Comparison of ENCODE assay signal across 22 mouse cellular contexts in the genomic region with DNA sequence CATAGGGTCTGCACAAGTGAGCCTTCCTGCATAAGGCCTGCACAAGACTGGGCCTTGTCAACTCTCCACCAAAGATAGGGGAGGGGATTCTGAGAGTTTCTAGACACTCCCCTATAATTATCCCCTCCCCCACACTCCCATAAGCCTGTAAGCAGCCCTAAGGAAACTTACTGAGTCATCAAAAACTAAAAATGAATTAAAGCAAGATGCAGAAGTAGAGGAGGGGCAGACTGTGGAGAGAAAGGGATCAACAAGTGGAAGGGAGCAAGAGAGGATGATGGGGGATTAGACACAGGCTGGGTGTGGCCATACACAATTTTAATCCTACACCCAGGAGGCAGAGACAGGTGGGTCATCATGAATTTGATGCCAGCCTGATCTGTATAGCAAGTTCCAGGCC.
DNase-seq lines count a peak whose midpoint lies in the region; ATAC-seq and TF ChIP-seq lines count a peak whose summit lies in the region.
"Had no signal": no experiment of that assay in that cellular context is flagged by ENCODE, and none has a peak within 500 bp of the region (broad histone marks: within the 10 kb centered on the region; RNA-seq: fewer than 3 reads in every experiment).

No protein-coding gene starts in this region.

- no peak for TF ChIP-seq EP300 in CH12.LX (IDR thresholded peaks at IDR 0.05; ENCODE audit: low read length)

- no peak overlapping the region for H3K9ac ChIP-seq in midbrain, embryonic 11.5 days (ENCODE audit: low read length)
- no peak overlapping the region for H3K9ac ChIP-seq in midbrain, postnatal 0 days (replicated peaks; ENCODE audit: low read length, poor library complexity, severe bottlenecking)
- H3K9ac ChIP-seq in CH12.LX (ENCODE audit: insufficient read depth, low read depth) (no peak overlapping the region), ES-E14 (ENCODE audit: insufficient read depth, low read depth, low read length, poor library complexity, severe bottlenecking) (no peak overlapping the region)

- no peaks in the 10 kb centered on the region for H3K36me3 ChIP-seq in midbrain, embryonic 11.5 days (ENCODE audit: control insufficient read depth, insufficient read depth, low read length)
- H3K36me3 ChIP-seq in midbrain, postnatal 0 days (ENCODE audit: insufficient read depth, low read length) = no peaks in the 10 kb centered on the region
- H3K36me3 ChIP-seq in CH12.LX (replicated peaks in 1 of 2; ENCODE audit: control insufficient read depth in 1 of 2, insufficient read depth in 1 of 2, low read length in 1 of 2) (peaks cover 6 to 69% of the 10 kb centered on the region in 2 experiments), ES-E14 (ENCODE audit: control insufficient read depth, insufficient read depth, low read length, poor library complexity, severe bottlenecking) (no peaks in the 10 kb centered on the region)
- H3K36me3 ChIP-seq in hindbrain, embryonic 10.5 days = no peaks in the 10 kb centered on the region; the same call in 1 of the 2 replicates
- H3K36me3 ChIP-seq: G1E had no signal

- 0 out of 2 replicates have a peak, but pooled peaks cover 4% of the 10 kb centered on the region for H3K79me2 ChIP-seq in CH12.LX (replicated peaks; ENCODE audit: control insufficient read depth, extremely low read depth, insufficient read depth, poor library complexity, severe bottlenecking)

- dilution Hi-C loops in CH12.LX (cut with MboI; ENCODE audit: extremely low pct_ligation_motif_present, extremely low pct_unique_long_range_greater_than_20kb, low sequenced_read_pairs) = no loop called here

- peak; percentile 67 for DNase-seq in midbrain, embryonic 11.5 days (ENCODE audit: low spot score, missing footprints)
- DNase-seq in midbrain, postnatal 0 days (ENCODE audit: low spot score) = no peak
- DNase-seq in CH12.LX (ENCODE audit: extremely low read depth) (no peak), ES-E14 (ENCODE audit: low read depth, low spot score) (no peak)
- no peak for DNase-seq in hindbrain, embryonic 10.5 days (ENCODE audit: low spot score)
- DNase-seq in adrenal gland, postnatal 25 days = no peak
- DNase-seq: adrenal gland, adult 2 months; adrenal gland, adult 8-10 months; adrenal gland, postnatal 10 days; adrenal gland, postnatal 14 days; adrenal gland, postnatal 36 days; B cell, adult 2 months; cerebellum, adult 11 months; cerebellum, adult 11-12 months; cerebellum, adult 18-20 months; cerebellum, adult 2 months; cerebellum, adult 8-10 months; cerebellum, adult 9-10 months had no signal

- TF ChIP-seq CTCF in midbrain, postnatal 0 days (IDR thresholded peaks at IDR 0.05) = no peak
- TF ChIP-seq CTCF in CH12.LX (conservative IDR thresholded peaks at IDR 0.05 in 1 of 2, IDR thresholded peaks at IDR 0.05 in 1 of 2; ENCODE audit: low read depth in 2 of 2, low read length in 2 of 2) = no peak

- TF ChIP-seq POLR2A in CH12.LX (IDR thresholded peaks at IDR 0.05; ENCODE audit: low read depth, low read length) = no peak

- H3K4me1 ChIP-seq in midbrain, embryonic 11.5 days (ENCODE audit: control insufficient read depth, insufficient read depth, low read length) = no peaks in the 10 kb centered on the region
- H3K4me1 ChIP-seq in midbrain, postnatal 0 days (ENCODE audit: insufficient read depth, low read length) = no peaks in the 10 kb centered on the region
- H3K4me1 ChIP-seq in CH12.LX (ENCODE audit: control insufficient read depth in 1 of 2, insufficient read depth in 2 of 2) (peaks cover 39 to 92% of the 10 kb centered on the region in 2 experiments), ES-E14 (ENCODE audit: control insufficient read depth in 2 of 2, insufficient read depth in 2 of 2, low read length in 2 of 2, poor library complexity in 1 of 2) (peaks cover 0 to 3% of the 10 kb centered on the region in 2 experiments; a peak in 1 of 4 replicates)
- H3K4me1 ChIP-seq in hindbrain, embryonic 10.5 days (replicated peaks) = peaks cover 4% of the 10 kb centered on the region; the same call in 1 of the 2 replicates

- H3K4me3 ChIP-seq in midbrain, embryonic 11.5 days (ENCODE audit: low read depth, low read length) = no peak overlapping the region
- H3K4me3 ChIP-seq in midbrain, postnatal 0 days (ENCODE audit: low read depth, low read length) = no peak overlapping the region
- H3K4me3 ChIP-seq in CH12.LX (replicated peaks in 1 of 3; ENCODE audit: low read depth in 2 of 3, low read length in 2 of 3, poor library complexity in 1 of 3) (no peak overlapping the region), ES-E14 (ENCODE audit: insufficient read depth in 1 of 2, low read depth in 1 of 2, low read length in 2 of 2, poor library complexity in 1 of 2, severe bottlenecking in 1 of 2) (no peak overlapping the region)
- no peak overlapping the region for H3K4me3 ChIP-seq in hindbrain, embryonic 10.5 days

- no peak overlapping the region for H3K27ac ChIP-seq in midbrain, embryonic 11.5 days (ENCODE audit: low read depth, low read length)
- H3K27ac ChIP-seq in midbrain, postnatal 0 days (ENCODE audit: low read depth, low read length) = no peak overlapping the region
- H3K27ac ChIP-seq in CH12.LX (ENCODE audit: insufficient read depth, low read depth) = no peak overlapping the region
- H3K27ac ChIP-seq in ES-E14 (ENCODE audit: insufficient read depth, low read depth, low read length, poor library complexity, severe bottlenecking) = no peak overlapping the region
- no peak overlapping the region for H3K27ac ChIP-seq in hindbrain, embryonic 10.5 days

- ATAC-seq in midbrain, embryonic 11.5 days (ENCODE audit: low FRiP score) = no peak
- no peak for ATAC-seq in midbrain, postnatal 0 days (ENCODE audit: low FRiP score)
- ATAC-seq: activated CD4-positive, CD25-positive, alpha-beta regulatory T cell, adult 4 months; CD4-positive, CD25-positive, alpha-beta regulatory T cell, adult 4 months; Patski had no signal

- H3K27me3 ChIP-seq in midbrain, embryonic 11.5 days (ENCODE audit: control insufficient read depth, insufficient read depth, low read length) = no peaks in the 10 kb centered on the region
- H3K27me3 ChIP-seq in midbrain, postnatal 0 days (ENCODE audit: insufficient read depth, low read length) = no peaks in the 10 kb centered on the region
- no peaks in the 10 kb centered on the region for H3K27me3 ChIP-seq in CH12.LX (replicated peaks)
- H3K27me3 ChIP-seq in hindbrain, embryonic 10.5 days (ENCODE audit: insufficient read depth, poor library complexity, severe bottlenecking) = no peaks in the 10 kb centered on the region

- H3K9me3 ChIP-seq in midbrain, embryonic 11.5 days (ENCODE audit: control insufficient read depth, low read length) = no peaks in the 10 kb centered on the region
- H3K9me3 ChIP-seq in midbrain, postnatal 0 days (ENCODE audit: low read length) = no peaks in the 10 kb centered on the region
- H3K9me3 ChIP-seq in CH12.LX (replicated peaks; ENCODE audit: low read length) (no peaks in the 10 kb centered on the region), ES-E14 (ENCODE audit: control insufficient read depth, insufficient read depth, low read depth, low read length) (no peaks in the 10 kb centered on the region)
- H3K9me3 ChIP-seq in hindbrain, embryonic 10.5 days = no peaks in the 10 kb centered on the region
- H3K9me3 ChIP-seq: G1E had no signal

- H3K4me2 ChIP-seq in midbrain, embryonic 11.5 days = no peak overlapping the region
- H3K4me2 ChIP-seq in midbrain, postnatal 0 days (ENCODE audit: low read depth, low read length, poor library complexity, severe bottlenecking) = no peak overlapping the region
- H3K4me2 ChIP-seq in CH12.LX (ENCODE audit: insufficient read depth, low read depth, poor library complexity, severe bottlenecking) = no peak overlapping the region

- in situ Hi-C loops in CH12.LX (cut with MboI; ENCODE audit: low pct_ligation_motif_present, low pct_unique_long_range_greater_than_20kb, low sequenced_read_pairs) = no loop called here
- in situ Hi-C loops in ES-E14 (cut with MboI; ENCODE audit: low sequenced_read_pairs in 2 of 2, unreplicated experiment in 2 of 2) = no loop called here

- TF ChIP-seq RAD21 in CH12.LX (IDR thresholded peaks at IDR 0.05; ENCODE audit: low read depth, low read length) = no peak

TF ChIP-seq in CH12.LX, 34 proteins besides CTCF, POLR2A, EP300 and RAD21:
- TF ChIP-seq MAFK (IDR thresholded peaks at IDR 0.05; ENCODE audit: insufficient replicate concordance, low read length) (peak; percentile 82), HCFC1 (IDR thresholded peaks at IDR 0.05; ENCODE audit: low read depth, low read length) (no peak), NRF1 (IDR thresholded peaks at IDR 0.05; ENCODE audit: low read depth, low read length) (no peak)

TF ChIP-seq in ES-E14, 5 proteins besides CTCF, POLR2A, EP300 and RAD21:
- no peak for TF ChIP-seq CHD2 (IDR thresholded peaks at IDR 0.05; ENCODE audit: low read depth, low read length)
- TF ChIP-seq MAFK (IDR thresholded peaks at IDR 0.05; ENCODE audit: insufficient read depth, low read depth, low read length) = peak; percentile 26; the same call in 1 of the 2 replicates
